Mouse (Mus musculus) lung, postnatal 14 days (tissue): Measurements from ENCODE around the gene Arid1b.
A peak's percentile ranks its signal among the peaks of the same experiment; 100 is the strongest.

Experiments used
- DNase-seq: peaks from one replicate; pipeline ENCODE4 v3.0.0; 2021

Arid1b gene

DNA sequence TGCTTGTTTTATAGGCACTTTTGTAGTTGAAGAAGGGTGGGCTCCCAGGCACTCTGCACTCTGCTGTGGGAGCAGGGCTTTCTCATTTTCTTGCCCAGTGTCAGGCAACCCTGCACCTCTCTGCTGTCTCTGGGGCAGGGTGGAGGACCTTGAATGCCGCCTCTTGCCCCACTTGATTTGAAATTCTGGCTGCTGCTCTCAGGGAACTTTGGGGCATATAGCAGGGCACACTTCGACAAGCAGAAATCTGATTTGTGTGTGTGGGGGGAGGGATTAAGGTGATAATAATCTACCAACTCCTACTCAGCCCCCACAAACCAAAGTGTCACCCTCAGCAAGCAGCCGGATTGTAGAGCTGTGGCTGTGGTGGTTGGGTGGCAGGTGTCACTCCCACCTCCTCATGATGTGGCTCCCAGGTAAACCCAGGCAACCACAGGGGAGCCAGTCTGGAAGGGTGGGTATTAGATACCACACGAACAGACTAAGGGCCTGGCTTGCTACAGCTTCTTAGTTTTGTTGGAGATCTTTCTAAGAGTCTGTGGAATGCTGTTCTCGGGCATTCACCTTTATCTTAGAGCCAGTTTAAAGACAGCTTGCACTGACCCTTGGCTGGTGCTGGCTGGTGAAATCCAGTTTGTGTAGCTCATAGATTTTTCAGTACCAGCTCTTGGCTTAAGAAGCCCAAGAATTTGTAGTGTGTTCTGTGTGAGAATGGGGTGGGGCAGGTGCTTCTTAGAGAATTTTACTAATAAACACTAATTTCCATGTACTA, 131.1 kb downstream of the Arid1b start:
- no peak for DNase-seq

DNA sequence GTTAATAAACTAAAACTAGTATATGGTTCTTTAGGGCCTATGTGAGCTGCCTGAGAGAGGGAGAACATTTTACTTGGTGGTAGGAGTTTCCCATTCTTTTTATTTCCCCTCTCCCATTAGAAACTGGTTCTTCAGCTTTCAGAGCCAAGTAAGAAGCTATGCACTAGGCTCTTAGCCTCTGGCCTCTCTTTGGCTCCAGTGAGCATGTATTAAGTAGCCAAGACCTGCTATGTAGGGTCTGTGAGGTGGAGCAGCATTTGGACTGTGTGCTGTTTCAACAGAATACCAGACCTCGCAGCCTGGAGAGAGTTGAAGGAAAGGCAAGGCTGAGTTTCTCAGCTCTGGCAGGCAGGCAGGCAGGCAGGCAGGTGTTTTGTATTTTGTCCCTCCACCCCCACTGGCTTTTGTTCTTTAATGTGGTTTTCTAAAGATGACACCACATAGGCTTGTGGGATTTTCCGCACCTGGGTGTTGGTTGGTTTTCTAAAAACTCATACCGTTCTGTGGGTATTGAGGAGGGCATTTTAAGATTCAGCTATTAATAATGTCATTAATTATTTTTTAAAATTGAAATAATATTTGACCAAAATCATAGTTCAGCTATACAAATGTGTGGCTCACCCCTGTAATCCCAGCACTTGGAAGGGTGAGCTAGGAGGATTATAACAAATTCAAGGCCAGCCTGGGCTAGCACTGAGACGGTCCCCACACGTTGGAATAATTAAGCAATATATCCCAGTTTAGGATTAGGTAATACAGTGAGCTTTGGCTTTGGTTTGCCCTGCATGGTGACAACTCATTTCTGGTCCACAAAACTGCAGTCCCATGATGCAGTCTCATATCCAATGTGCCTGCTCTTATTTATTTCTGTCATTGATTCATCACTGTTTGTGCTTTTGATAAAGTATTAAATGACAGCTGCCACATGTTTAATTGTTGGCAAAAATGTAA, 132.0 kb downstream of the Arid1b start:
- no peak for DNase-seq

DNA sequence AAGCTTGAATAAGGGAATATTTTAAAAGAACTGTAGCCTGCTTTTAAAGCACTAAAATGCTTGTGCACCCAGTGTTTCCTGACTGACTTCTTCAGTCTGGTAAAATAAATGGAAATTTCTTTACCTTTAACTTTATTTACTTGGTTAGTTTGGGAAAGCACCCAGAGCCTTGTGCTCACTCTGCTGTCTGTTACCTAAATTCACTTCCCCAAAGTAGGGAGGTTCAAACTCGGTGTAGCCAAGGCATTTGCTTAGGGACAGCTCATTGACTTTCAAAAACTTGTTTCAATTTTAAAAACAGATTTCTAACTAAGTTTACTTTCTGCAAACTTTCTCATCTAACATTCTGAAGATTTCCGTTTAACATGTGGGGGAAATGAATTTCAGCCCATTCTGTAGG, 135.5 kb downstream of the Arid1b start:
- DNase-seq: no peak

DNA sequence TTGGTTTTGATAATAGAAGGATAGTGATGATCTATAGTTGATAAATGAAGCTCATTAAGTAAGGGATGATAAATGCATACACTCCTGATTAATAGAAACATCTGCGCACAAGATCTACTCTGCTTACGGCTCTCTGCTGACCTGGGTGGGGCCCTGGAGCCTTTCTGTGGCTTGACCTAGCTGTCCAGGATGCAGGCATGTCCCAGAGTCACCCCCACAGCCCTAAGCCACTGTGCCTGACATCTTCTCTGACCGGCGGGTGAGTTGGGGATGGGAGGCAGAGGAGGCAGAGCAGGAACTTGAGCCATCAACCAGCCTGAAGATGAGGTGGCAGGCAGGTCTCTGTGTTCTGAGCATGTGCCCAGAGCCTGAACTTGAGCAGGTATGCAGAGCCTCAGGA, 136.0 kb downstream of the Arid1b start:
- no peak for DNase-seq

DNA sequence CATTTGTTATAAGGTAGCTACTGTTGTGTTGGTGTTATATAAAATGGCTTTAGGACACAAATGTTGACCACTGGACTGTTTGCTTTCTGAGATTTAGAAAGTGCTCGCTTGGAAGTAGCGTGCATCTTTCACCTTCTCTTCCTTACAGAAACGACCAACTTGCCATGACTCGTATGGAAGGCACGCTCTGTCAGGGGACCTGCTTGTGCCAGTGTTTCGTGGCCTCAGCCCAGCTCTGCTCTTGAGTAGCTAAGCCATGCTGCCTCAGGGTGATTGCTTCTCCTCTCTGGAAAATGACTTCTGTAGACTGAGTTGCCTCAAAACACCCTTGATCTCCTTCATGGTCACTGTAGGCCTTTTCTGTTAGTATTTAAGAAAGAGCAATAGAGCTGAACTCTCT, 137.6 kb downstream of the Arid1b start:
- DNase-seq: no peak

DNA sequence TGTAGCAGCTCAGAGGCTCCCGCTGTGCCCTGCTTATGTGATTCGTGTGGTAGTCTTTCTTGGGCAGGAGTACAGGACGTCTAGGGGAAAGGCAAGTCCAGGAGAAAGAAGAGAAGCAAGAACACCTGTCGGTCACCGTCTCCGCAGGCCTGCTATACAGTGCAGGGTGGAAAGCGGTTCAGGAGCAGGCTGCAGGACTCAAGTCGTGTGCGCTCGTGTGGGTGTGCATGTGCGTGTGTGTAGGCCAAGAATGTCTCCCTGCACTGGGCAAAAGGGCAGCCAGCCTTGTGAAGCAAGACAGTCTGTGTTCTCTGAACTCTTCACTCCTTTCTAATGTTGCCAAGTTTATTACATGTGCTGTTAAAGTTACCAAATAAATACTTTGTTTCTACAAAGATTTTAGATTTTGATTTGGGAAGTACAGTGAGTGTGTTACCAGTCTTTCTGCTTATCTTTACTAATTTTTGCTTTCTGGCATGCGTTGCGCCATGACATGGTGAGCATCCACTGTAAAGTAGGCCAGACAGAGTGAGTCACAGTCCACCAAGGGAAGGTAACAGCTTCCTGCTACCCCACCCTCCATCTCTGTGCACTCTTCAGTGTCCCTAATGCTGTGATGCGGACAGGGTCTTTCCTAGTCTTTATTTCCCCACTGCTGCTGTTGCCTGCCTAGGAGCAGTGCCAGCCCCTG, 138.3 kb downstream of the Arid1b start:
- DNase-seq: no peak

DNA sequence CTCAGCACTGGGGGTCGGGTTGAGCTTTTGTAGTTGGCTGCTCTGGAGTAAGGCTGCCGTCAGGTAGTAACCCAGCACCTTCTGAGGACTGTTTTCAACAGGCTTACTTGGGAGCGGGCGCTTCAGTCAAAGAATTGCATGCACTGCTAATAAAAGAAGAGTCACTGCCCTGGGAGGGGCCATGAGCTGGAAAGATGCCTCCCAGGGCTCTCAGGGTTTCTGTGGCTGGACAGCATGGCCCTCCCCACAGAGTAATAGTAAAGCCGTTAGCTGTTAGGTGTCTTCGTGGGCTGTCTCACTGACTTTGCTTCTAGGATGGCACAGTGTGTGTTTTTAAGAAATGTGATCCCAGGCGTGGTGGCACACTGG, 138.8 kb downstream of the Arid1b start:
- no peak for DNase-seq

DNA sequence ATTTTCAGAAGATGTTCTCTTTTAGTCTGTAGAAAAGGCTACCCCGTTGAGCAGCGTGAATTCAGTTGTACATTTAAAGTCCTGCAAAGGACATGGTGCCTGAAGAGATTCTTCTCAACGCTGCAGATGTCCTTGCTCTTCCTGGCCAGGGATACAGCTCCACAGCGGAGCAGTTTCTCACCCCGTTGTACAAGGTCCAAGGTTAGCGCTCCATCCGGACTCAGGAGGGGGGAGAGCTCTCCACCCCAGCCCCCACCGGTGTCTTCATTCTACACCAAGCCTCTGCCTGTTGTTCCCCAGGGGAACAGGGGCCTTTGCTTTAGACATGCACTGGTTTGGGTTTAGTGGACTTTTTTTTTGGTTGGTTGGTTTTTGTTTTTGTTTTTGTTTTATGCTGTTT, 139.7 kb downstream of the Arid1b start:
- DNase-seq: no peak

DNA sequence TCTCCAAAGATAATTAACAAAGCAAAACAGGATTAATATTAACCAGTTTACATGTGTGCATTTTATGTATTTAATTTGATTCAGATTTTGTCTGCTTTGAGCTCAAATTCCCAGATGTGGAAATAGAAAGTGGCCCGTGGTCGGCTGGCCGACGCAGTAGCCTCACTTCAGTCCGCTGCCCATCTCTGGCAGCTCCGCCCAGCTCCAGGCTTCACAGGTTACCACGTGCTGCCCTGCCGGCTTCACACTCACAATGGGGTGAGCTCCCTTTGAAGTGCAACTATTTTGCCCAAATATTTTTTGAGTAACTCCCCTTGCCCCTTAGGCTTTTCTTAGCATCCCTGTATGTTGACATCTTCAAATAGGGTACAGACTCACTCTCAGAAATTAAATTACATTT, 140.1 kb downstream of the Arid1b start:
- DNase-seq: no peak

DNA sequence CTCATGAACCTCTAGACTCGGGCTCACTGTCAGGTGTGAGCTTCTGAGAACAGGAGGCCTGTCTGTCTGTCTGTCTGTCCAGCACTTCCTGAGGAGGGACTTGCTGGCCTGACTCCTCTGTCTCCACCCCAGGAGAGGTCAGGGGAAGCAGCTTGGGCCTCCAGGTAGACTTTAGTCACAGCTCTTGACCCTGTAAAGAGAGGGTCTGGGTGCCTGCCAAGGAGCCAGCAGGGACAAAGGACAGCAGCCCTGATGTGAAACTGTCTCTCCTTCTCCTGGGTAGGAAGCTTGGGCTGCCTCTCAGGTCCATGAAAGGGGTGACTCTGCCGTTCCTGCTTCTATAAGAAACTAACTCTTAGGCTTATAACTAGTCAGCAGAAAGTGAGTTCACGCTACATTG, 143.8 kb downstream of the Arid1b start:
- DNase-seq: no peak

DNA sequence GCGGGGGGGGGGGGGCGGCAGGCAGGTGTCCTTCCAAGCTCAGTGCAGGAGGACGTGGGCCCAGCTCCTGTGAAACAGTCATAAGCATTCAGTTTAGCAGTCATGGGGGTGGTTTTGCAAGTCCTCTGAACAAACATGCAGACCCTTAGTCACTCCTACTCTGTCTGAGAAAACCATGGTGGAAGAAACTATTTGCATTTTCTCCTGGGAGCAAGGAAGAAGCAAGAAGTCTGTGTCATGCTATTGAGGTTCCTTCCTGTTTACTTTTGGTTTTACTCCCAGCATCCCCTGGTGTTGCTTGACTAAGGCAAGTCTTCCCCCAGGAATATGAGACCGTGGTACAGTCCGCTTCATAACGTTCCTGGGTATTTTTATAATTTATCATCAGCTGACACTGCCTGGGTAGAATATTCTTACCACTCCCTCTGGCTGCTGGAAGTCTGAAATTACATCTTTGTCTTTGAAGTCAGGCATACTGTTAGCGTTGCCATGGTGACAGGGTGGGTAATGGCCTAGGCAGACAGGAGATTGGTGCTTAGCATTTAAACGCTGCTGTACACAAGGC, 144.6 kb downstream of the Arid1b start:
- peak; percentile 59 for DNase-seq

DNA sequence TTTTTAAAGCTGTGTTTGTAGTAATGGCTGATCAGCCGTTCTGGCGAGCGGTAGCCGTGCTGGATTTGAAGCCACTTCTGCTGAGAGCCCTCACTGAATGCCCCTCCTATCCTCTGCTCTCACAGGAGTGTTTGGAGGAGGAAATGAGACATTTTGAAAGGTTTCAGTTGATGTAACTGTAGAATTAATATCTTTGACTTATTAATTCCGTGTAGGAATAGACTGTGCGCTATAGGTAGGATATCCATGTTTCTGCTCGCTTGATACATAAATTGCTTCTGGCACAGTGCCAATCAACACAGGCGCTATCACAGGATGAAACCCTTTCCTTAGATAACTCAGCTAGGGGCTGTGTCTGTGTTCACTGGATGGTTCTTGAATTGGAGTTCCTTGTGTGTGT, 145.4 kb downstream of the Arid1b start:
- DNase-seq: no peak

DNA sequence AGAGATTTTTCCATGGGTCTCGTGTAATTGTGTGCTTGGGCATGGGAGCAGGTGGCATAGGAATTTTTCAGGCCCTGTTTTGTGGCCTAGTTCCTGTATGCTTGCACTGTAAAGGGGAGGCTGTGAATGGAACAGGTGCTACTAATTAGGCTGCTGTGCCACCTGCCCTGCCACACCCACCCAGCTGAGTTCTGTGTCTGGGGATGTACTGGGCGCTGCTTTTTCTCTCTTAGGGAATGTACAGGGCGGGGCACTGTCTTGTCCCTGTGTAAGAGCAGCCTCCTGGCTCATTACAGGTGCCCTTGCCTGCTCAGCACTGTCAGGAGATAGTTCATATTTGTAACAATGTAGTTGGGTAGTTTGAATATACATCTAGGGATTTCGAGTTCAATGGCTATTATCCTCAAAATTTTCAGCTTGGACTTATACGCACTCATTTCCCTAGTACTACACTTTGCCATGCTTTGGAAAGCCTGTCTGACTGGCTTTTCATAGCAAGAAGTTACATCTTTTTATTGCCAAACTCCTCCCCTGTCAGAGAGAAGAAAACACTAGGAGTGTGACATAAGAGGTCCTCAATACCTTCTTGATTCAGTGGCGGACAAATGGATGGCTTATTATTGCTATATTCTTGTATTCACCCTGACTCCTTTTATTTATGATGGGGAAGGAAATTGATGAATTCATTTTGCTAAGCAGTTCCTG, 149.8 kb downstream of the Arid1b start:
- DNase-seq: no peak

DNA sequence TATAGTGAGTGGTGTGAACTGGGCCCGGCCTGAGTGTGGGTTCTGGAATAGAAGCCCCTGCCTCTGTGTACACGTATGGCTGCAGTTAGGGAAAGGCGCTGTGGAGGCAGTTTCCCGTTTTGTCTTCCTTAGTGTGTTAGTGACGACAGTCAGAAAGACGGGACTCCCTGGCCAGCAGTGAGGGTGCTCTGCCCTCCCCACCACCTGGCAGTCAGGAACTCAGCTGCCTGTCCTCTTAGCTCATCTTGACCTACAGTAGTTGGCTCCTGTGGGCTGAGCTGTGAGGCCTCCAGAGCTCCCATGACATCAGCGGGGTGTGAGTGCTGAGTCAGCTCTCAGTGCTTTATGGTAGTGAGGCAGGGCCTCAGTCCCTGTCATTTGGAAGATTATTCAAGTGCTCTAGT, 156.5 kb downstream of the Arid1b start:
- DNase-seq: no peak

DNA sequence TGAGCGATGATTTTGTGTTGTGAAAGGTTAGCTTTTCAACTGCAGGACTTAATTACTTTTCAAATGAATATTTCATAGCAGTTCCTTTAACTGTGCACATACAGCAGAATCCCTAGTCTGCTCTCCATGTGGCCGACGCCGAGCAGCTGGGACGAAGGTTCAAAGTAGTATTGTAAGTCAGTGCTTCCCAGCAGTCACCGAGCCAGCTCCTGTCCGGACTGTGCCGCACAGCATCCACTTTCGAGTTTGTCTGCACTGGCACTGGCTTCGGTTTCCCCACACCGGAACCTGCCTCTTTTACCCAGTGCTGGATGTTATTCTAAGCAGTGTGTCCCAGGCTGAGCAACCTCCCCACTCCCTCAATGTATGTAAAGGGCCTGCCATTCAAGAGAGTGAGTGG, 157.7 kb downstream of the Arid1b start:
- DNase-seq: no peak

DNA sequence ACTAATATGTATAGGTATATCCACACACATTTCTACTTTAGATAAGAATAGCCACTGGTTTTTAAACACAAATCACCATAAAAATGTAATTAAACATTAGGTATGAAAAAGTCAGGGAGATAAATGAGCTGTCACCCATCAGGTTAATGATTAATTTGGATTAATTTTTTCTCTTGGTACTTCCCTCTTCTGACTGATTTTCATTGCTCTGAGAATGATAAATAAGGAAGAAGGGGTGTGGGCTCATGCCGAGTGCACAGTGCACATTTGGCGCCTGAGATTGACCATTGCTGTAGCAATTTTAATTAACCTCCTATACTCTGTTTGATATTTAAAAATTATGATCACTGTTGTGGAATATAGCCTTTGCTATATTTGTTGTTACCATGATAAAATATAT, 159.3 kb downstream of the Arid1b start:
- no peak for DNase-seq

DNA sequence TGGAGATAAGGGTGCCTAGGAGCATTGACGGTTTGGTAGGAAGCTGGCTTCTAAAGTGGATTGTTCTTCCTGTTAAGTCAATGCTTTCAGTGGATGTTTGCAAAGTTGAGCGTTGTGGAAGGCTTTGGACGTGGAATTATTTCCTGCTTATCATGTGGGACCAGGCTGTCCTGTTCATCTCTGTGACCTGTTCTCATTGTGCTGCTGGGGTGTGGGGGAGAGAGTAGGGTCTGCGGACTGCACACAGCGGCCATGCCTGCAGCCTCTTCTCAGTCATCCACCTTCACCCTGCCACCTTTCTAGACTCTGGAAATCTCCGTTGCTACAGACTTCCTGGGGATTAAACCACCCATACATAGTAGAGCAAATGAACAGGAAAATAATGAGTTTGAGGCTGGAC, 160.2 kb downstream of the Arid1b start:
- DNase-seq: no peak

DNA sequence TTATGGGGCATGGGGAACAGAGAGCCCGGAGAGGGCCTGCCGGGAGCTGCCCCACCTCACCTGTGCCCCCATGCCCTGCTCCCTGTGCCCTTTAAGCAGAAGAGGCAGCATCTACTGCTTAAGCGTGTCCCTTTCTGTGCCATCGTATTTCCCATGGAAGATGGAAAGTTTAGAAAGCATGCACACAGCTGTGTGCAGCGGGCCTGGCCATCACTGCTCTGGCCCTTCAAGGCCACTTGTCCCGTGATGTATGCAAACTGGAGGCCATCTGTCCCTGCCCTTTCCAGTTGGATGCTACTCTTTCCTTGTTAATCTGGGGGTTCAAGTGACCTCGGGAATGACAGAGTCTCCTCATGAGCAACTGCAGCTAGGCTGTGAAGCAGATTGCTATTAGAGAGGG, 163.5 kb downstream of the Arid1b start:
- no peak for DNase-seq

DNA sequence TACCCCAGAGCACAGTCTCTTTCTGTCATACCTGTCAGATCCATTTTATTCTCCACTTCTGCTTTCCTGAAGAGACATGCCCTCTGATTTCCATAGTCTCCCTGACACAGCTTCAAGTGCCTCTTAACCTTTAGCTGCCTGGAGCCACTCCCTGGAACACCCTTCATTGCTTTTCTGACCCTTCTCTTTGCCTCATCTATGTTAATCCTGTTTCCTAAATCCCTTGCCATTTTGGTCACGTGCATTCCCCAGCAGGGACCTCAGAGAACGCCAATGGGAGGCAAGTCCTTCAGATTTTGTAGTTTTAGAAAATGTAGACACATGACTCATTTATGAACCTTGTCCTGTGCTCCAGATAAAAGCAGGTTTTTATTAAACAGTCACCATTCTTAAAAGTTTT, 168.4 kb downstream of the Arid1b start:
- no peak for DNase-seq

DNA sequence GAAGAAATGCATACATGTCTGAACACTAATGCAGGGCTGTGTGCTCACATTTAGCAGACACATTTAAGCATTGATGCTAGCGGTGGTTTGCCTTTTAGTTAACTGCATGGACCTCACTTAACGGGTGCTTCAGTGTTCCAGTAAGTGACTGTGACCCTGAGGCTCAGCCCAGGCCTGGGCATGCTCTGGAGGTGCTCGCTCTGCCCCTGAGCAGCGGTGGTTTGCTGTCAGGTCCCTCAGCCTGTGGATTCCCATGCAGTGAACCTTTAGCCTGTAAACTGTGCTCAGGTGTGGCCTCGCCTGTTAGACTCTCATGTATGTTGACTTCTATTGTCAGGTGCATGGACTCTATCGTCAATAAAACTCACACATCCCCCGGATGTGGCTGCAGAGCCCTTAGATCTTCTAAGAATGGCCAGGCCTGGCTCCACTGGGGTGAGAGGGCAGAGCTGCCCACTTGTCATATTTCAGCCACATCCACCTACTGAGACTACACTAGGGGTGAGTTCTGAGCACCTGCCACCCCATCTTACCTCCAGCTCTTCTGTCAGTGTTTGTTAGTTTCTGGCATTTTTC, 169.2 kb downstream of the Arid1b start:
- DNase-seq: no peak

DNA sequence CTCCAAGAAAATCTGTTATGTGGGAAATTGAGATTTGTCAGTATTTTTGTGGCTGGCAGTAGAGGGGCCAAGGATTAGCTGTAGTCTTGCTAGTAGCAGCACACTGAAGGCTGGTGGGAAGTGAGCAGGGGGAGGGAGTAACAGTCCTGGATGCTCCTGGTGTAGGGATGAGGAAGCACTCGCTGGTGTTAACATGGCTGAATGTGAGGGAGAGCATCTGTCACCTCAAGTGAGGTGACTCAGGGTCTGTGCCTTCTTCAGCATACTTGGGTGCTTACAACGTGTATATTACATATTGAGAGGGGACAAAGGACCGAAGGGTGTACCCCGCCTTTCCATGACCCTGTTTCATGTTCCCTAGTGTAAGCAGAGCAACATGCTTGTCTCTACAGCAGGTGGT, 170.7 kb downstream of the Arid1b start:
- DNase-seq: no peak

DNA sequence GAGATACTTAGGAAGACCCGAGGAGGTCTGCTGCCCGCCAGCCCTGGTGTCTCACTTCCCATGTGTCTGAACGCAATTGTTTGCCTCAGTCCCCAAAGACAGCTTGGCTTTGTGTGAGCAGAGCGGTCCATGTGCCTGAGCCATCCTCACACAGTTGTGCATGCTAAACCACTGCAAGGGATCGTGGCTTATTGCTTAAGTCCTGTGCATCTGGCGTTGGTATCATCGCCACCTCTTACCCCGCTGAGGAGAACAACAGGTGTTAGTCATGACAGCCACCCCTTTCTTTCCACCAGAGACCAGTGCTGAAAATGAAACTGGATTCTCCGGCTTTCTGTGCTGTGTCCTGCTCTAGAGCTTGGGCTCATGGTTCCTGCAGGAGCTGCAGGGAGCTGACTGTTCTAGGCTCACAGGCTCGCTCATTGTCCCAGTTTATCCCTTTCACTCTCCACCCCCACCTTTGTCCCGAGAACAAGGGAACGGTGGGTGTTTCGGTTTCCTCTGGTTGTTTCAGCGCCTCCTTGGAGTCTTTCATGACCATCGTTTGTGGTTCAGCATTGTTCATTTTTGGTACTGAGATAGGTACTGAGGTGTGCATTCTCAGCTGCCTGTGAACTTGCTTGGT, 171.2 kb downstream of the Arid1b start:
- DNase-seq: no peak
